Mouse (Mus musculus): ENCODE results near the gene AU022751. TPM values are rescaled to one million over a fixed set of nuclear protein-coding genes. Genes with fewer than 3 reads are reported as not detected.

The AU022751 gene
- not detected in 2 replicates for polyA plus RNA-seq (2012; ENCODE audit: low replicate concordance)

DNA sequence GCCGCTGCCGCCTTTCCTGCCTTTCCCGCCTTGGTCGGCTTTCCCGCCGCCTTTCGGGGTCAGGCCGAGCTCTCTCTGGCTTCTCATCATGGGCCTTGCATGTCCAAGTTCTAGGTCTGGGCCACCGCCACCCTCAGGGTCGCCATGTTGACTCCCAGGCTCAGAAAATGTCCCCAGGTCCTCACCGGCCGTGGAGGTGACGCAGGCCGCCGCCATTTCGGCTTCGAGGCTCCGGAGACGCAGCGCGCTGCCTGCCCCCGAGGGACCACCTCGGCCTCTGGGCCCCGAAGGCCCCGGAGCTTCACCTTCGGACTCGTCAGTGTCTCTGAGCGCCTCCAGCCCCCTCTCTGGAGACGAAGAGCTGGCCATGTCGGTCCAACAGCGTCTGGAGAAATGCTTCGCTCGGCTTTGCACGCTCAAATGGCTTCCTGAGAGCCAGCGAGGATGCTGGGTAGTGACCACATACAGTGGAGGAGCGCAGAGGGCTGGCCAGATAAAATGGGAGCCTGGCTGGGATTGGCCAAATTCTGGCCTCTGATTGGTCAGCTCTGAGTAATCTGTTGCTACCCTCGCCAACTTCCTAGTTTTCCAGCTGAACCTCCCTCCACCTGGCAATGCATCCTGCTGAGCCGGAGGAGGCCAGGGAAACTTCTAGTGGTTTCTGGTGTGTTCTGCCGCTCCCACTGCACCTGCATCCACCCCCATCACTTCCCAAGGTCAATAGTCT lies at the start of gene AU022751:
TSS of gene AU022751 (minus strand) at position 466 of the 727 bp plus-strand sequence.

DNA sequence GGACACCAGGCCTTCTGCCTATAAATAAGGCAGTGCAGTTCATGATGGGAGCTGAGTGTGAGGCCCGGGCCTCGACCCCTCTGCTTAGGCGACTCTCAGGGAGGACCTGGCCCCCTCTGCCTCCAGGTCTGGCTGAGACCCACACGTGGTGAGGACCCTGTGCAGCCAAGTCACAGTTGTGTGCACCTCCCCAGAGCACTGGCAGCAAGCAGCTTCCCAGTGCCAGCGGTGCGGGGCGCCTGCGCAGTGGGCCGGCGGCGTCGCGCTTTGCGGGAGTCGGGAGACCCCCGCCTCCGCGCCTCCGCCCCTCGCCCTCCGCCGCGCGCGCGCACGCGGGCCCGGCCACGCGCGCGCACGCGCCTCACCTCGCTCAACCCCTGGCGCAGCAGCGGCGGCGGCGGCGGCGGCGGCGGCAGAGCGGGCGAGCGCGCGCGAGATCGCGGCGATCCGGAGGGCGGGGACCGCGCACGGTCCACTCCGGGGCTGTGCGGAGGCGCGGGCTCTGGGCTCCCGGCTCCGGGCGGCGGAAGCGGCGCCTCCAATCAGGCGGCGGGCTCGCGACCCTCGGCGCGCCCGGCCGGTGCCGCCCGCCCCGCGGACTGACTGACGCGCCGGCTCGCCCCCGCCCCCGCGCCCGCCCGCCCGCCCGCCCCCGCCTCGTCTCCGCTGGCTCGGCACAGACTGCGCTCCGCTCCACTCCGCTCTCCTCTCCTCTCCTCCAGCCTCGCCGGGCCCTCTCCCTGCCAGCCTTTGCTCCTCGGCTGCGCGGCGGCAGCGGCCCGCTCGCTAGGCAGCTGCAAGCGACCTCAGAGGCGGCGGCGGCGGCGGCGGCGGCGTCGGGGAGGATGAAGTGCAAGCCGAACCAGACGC lies 35.9 kb downstream of the AU022751 start, which contains the start of gene Nudt11:
TSS of gene Nudt11 (plus strand) at position 388 of the 870 bp plus-strand sequence.

Other genes starting within 250 kb of the AU022751 start
- not detected in 2 replicates for gene Nudt11, start 36.0 kb downstream of the AU022751 start, polyA plus RNA-seq (2012; ENCODE audit: low replicate concordance)
- gene Nudt10, start 89.6 kb upstream of the AU022751 start, polyA plus RNA-seq (2012; ENCODE audit: low replicate concordance) = not detected in 2 replicates
- not detected in 2 replicates for gene Bmp15, start 237.3 kb upstream of the AU022751 start, polyA plus RNA-seq (2012; ENCODE audit: low replicate concordance)

All from hematopoietic multipotent progenitor cell, adult 10-12 weeks (in vitro differentiated cells).